ENCODE assay signal across 29 mouse cellular contexts in the genomic region with DNA sequence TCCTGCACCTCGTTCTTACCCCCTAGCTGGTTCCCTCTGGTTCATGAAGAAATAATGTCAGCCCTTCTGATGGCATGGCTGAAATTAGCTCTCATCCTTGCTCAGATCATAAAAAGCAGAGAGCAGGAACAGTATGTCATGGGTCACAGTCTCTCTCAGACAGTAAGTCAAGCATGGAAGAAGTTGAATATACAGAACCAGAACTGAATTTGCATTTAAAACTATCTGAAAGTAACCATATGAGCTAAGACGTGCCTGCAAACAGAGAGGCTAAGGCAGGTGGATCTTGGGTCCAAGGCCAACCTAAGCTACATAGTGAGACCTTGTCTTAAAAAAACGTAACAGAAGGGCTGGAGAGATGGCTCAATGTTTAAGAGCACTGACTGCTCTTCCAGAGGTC. TPM values are rescaled to one million over a fixed set of nuclear protein-coding genes. Genes with fewer than 3 reads are reported as not detected.
A peak's percentile ranks its signal among the peaks of the same experiment; 100 is the strongest.
DNase-seq lines count a peak whose midpoint lies in the region; ATAC-seq and TF ChIP-seq lines count a peak whose summit lies in the region.
"Had no signal": no experiment of that assay in that cellular context is flagged by ENCODE, and none has a peak within 500 bp of the region (broad histone marks: within the 10 kb centered on the region; RNA-seq: fewer than 3 reads in every experiment).

No protein-coding gene starts in this region.

- H3K79me2 ChIP-seq in heart, adult 2 months (replicated peaks; ENCODE audit: control insufficient read depth, insufficient read depth, low read length), result no peaks in the 10 kb centered on the region
- H3K79me2 ChIP-seq in CH12.LX (replicated peaks; ENCODE audit: control insufficient read depth, extremely low read depth, insufficient read depth, poor library complexity, severe bottlenecking), result no peaks in the 10 kb centered on the region

- dilution Hi-C loops in CH12.LX (cut with MboI; ENCODE audit: extremely low pct_ligation_motif_present, extremely low pct_unique_long_range_greater_than_20kb, low sequenced_read_pairs), result no loop called here

- intact Hi-C loops in heart, adult 2 months (cut with DNase I), result no loop called here

- TF ChIP-seq EP300 in heart, adult 2 months (IDR thresholded peaks at IDR 0.05; ENCODE audit: insufficient read depth, low read depth, low read length), result no peak
- TF ChIP-seq EP300 in CH12.LX (IDR thresholded peaks at IDR 0.05; ENCODE audit: low read length), result peak; percentile 73

- no peak for TF ChIP-seq POLR2A in heart, adult 2 months (IDR thresholded peaks at IDR 0.05; ENCODE audit: insufficient read depth, low read depth, low read length)
- no peak for TF ChIP-seq POLR2A in CH12.LX (IDR thresholded peaks at IDR 0.05; ENCODE audit: low read depth, low read length)

- no peak overlapping the region for H3K27ac ChIP-seq in heart, embryonic 10.5 days
- no peak overlapping the region for H3K27ac ChIP-seq in heart, adult 2 months
- H3K27ac ChIP-seq in midbrain, embryonic 12.5 days (replicated peaks), result peak overlapping the region; percentile 92
- no peak overlapping the region for H3K27ac ChIP-seq in midbrain, embryonic 16.5 days (ENCODE audit: low read length)
- H3K27ac ChIP-seq in CH12.LX (ENCODE audit: insufficient read depth, low read depth), result no peak overlapping the region
- H3K27ac ChIP-seq in limb, embryonic 10.5 days, result no peak overlapping the region
- H3K27ac ChIP-seq: kidney, postnatal 0 days had no signal

- WGBS in heart, embryonic 10.5 days, result 82% methylated on average over 3 of the region's 3 CpGs
- WGBS in heart, adult 2 months, result 87% methylated on average over 3 of the region's 3 CpGs
- 74% methylated on average over 3 of the region's 3 CpGs for WGBS in midbrain, embryonic 12.5 days
- 83% methylated on average over 3 of the region's 3 CpGs for WGBS in midbrain, embryonic 16.5 days
- 84% methylated on average over 3 of the region's 3 CpGs for WGBS in limb, embryonic 10.5 days

- no peak overlapping the region for H3K9ac ChIP-seq in heart, adult 2 months (ENCODE audit: low read depth, low read length)
- peak overlapping the region; percentile 41; the same call in 1 of the 2 replicates for H3K9ac ChIP-seq in midbrain, embryonic 12.5 days (replicated peaks)
- H3K9ac ChIP-seq in midbrain, embryonic 16.5 days (ENCODE audit: low read depth, low read length), result no peak overlapping the region
- H3K9ac ChIP-seq in CH12.LX (ENCODE audit: insufficient read depth, low read depth), result no peak overlapping the region

- H3K9me3 ChIP-seq in heart, embryonic 10.5 days, result no peaks in the 10 kb centered on the region
- no peaks in the 10 kb centered on the region for H3K9me3 ChIP-seq in midbrain, embryonic 12.5 days
- no peaks in the 10 kb centered on the region for H3K9me3 ChIP-seq in midbrain, embryonic 16.5 days (replicated peaks; ENCODE audit: control insufficient read depth, low read length, poor library complexity, severe bottlenecking)
- no peaks in the 10 kb centered on the region for H3K9me3 ChIP-seq in CH12.LX (replicated peaks; ENCODE audit: low read length)
- no peaks in the 10 kb centered on the region for H3K9me3 ChIP-seq in limb, embryonic 10.5 days (replicated peaks)
- H3K9me3 ChIP-seq: forebrain, embryonic 10.5 days had no signal

- TF ChIP-seq CTCF in heart, adult 2 months (IDR thresholded peaks at IDR 0.05), result no peak
- TF ChIP-seq CTCF in CH12.LX (conservative IDR thresholded peaks at IDR 0.05 in 1 of 2, IDR thresholded peaks at IDR 0.05 in 1 of 2; ENCODE audit: low read depth in 2 of 2, low read length in 2 of 2), result no peak

- H3K36me3 ChIP-seq in heart, embryonic 10.5 days, result no peaks in the 10 kb centered on the region
- no peaks in the 10 kb centered on the region for H3K36me3 ChIP-seq in heart, adult 2 months (ENCODE audit: control insufficient read depth, insufficient read depth, low read length)
- H3K36me3 ChIP-seq in midbrain, embryonic 12.5 days, result no peaks in the 10 kb centered on the region; the same call in 1 of the 2 replicates
- peaks cover 3% of the 10 kb centered on the region; the same call in 1 of the 2 replicates for H3K36me3 ChIP-seq in midbrain, embryonic 16.5 days (ENCODE audit: control insufficient read depth, insufficient read depth, low read length)
- no peaks in the 10 kb centered on the region for H3K36me3 ChIP-seq in CH12.LX (replicated peaks in 1 of 2; ENCODE audit: control insufficient read depth in 1 of 2, insufficient read depth in 1 of 2, low read length in 1 of 2)
- H3K36me3 ChIP-seq in limb, embryonic 10.5 days, result peaks cover 5% of the 10 kb centered on the region; the same call in 1 of the 2 replicates

- H3K4me2 ChIP-seq in midbrain, embryonic 12.5 days (replicated peaks), result peak overlapping the region; percentile 71
- H3K4me2 ChIP-seq in midbrain, embryonic 16.5 days (ENCODE audit: low read length), result no peak overlapping the region
- H3K4me2 ChIP-seq in CH12.LX (ENCODE audit: insufficient read depth, low read depth, poor library complexity, severe bottlenecking), result 0 out of 2 replicates have a peak overlapping the region, but pooled peaks have one; percentile 24

- H3K4me1 ChIP-seq in heart, embryonic 10.5 days, result peaks cover 52% of the 10 kb centered on the region
- H3K4me1 ChIP-seq in heart, adult 2 months (ENCODE audit: control insufficient read depth, insufficient read depth, low read length), result peaks cover 2% of the 10 kb centered on the region; the same call in 1 of the 2 replicates
- peaks cover 63% of the 10 kb centered on the region for H3K4me1 ChIP-seq in midbrain, embryonic 12.5 days
- H3K4me1 ChIP-seq in midbrain, embryonic 16.5 days (ENCODE audit: control insufficient read depth, insufficient read depth, low read length), result peaks cover 61% of the 10 kb centered on the region
- H3K4me1 ChIP-seq in CH12.LX (ENCODE audit: control insufficient read depth in 1 of 2, insufficient read depth in 2 of 2), result peaks cover 24 to 50% of the 10 kb centered on the region in 2 experiments
- H3K4me1 ChIP-seq in limb, embryonic 10.5 days, result peaks cover 59% of the 10 kb centered on the region

- no peak for ATAC-seq in midbrain, embryonic 12.5 days (ENCODE audit: low FRiP score, low read depth)
- ATAC-seq in midbrain, embryonic 16.5 days, result no peak

- no peaks in the 10 kb centered on the region for H3K27me3 ChIP-seq in heart, embryonic 10.5 days (ENCODE audit: insufficient read depth, poor library complexity, severe bottlenecking)
- H3K27me3 ChIP-seq in heart, adult 2 months (ENCODE audit: control insufficient read depth, insufficient read depth, low read length), result no peaks in the 10 kb centered on the region
- no peaks in the 10 kb centered on the region for H3K27me3 ChIP-seq in midbrain, embryonic 12.5 days
- H3K27me3 ChIP-seq in midbrain, embryonic 16.5 days (ENCODE audit: control insufficient read depth, insufficient read depth, low read depth, low read length), result no peaks in the 10 kb centered on the region
- peaks cover 3% of the 10 kb centered on the region for H3K27me3 ChIP-seq in CH12.LX (replicated peaks)
- no peaks in the 10 kb centered on the region for H3K27me3 ChIP-seq in limb, embryonic 10.5 days (ENCODE audit: low read depth, poor library complexity, severe bottlenecking)

- no peak overlapping the region for H3K4me3 ChIP-seq in heart, embryonic 10.5 days
- H3K4me3 ChIP-seq in heart, adult 2 months, result no peak overlapping the region
- no peak overlapping the region for H3K4me3 ChIP-seq in midbrain, embryonic 12.5 days
- H3K4me3 ChIP-seq in midbrain, embryonic 16.5 days (ENCODE audit: low read depth, low read length), result no peak overlapping the region
- H3K4me3 ChIP-seq in CH12.LX (replicated peaks in 1 of 3; ENCODE audit: low read depth in 2 of 3, low read length in 2 of 3, poor library complexity in 1 of 3), result no peak overlapping the region
- no peak overlapping the region for H3K4me3 ChIP-seq in limb, embryonic 10.5 days

- no peak for TF ChIP-seq RAD21 in CH12.LX (IDR thresholded peaks at IDR 0.05; ENCODE audit: low read depth, low read length)

- DNase-seq in heart, embryonic 10.5 days (ENCODE audit: low spot score), result peak; percentile 17
- no peak for DNase-seq in heart, adult 2 months
- peak; percentile 55 for DNase-seq in CH12.LX (ENCODE audit: extremely low read depth)
- peak; percentile 17 for DNase-seq in limb, embryonic 10.5 days (ENCODE audit: low spot score)
- no peak for DNase-seq in adrenal gland, postnatal 10 days
- no peak for DNase-seq in cerebellum, postnatal 10 days
- DNase-seq: adrenal gland, adult 8-10 months; cerebellum, adult 9-10 months; heart, postnatal 10 days; kidney, adult 11 months; lung, adult 18-20 months; lung, postnatal 14 days; retina, postnatal 1 day; thymus, postnatal 14 days had no signal

- in situ Hi-C loops in CH12.LX (cut with MboI; ENCODE audit: low pct_ligation_motif_present, low pct_unique_long_range_greater_than_20kb, low sequenced_read_pairs), result no loop called here

RNA-seq across cellular contexts. Expression of gene Map3k12, which starts 3.9 kb away (rescaled TPM):
- polyA plus RNA-seq in heart, embryonic 10.5 days (2016; fragmentation: Nextera tagmentation; extraction: Ambion mirVana), result 17.9 and 19.7 TPM in 2 replicates
- total RNA-seq in heart, adult 2 months (2021), result 1 to 10 TPM; 2.1 to 2.4 TPM
- polyA plus RNA-seq in heart, adult 2 months (2012; rRNA removed), result 4.1 and 5.5 TPM in 2 replicates
- polyA plus RNA-seq in midbrain, embryonic 12.5 days (2016; fragmentation: Nextera tagmentation; extraction: Ambion mirVana), result 46.1 and 50.6 TPM in 2 replicates
- 60.5 and 65.5 TPM in 2 replicates for polyA plus RNA-seq in midbrain, embryonic 16.5 days (2015; fragmentation: Nextera tagmentation; extraction: Ambion mirVana)
- total RNA-seq in CH12.LX (2012; rRNA removed) (2.8 and 3.0 TPM in 2 replicates), CH12.LX (2014; rRNA removed) (1.4 and 1.5 TPM in 2 replicates)
- 2.3 and 3.0 TPM in 2 replicates for polyA plus RNA-seq in CH12.LX (2012; ENCODE audit: insufficient read length, low read depth)
- polyA plus RNA-seq in limb, embryonic 10.5 days (2016; fragmentation: Nextera tagmentation; extraction: Ambion mirVana), result 23.8 and 27.7 TPM in 2 replicates
- total RNA-seq in adrenal gland, postnatal 10 days (2021), result 10 to 100 TPM in 1 of 2 experiments, 1 to 10 TPM in 1; 7.7 to 11.2 TPM

RNA-seq across cellular contexts. Expression of gene Tarbp2, which starts 5.0 kb away (rescaled TPM):
- polyA plus RNA-seq in heart, embryonic 10.5 days (2016; fragmentation: Nextera tagmentation; extraction: Ambion mirVana), result 127 and 140 TPM in 2 replicates
- total RNA-seq in heart, adult 2 months (2021), result 10 to 100 TPM; 37.4 to 43.6 TPM
- polyA plus RNA-seq in heart, adult 2 months (2012; rRNA removed), result 79.2 and 85.0 TPM in 2 replicates
- 106 and 107 TPM in 2 replicates for polyA plus RNA-seq in midbrain, embryonic 12.5 days (2016; fragmentation: Nextera tagmentation; extraction: Ambion mirVana)
- polyA plus RNA-seq in midbrain, embryonic 16.5 days (2015; fragmentation: Nextera tagmentation; extraction: Ambion mirVana), result 94.1 and 105 TPM in 2 replicates
- 75.6 and 95.5 TPM in 2 replicates for total RNA-seq in CH12.LX (2012; rRNA removed)
- total RNA-seq in CH12.LX (2014; rRNA removed), result 53.1 and 62.2 TPM in 2 replicates
- polyA plus RNA-seq in CH12.LX (2012; ENCODE audit: insufficient read length, low read depth), result 105 and 136 TPM in 2 replicates
- 143 and 150 TPM in 2 replicates for polyA plus RNA-seq in limb, embryonic 10.5 days (2016; fragmentation: Nextera tagmentation; extraction: Ambion mirVana)
- total RNA-seq in adrenal gland, postnatal 10 days (2021), result 10 to 100 TPM; 36.0 to 43.1 TPM

RNA-seq across cellular contexts. Expression of gene Gm10337, which starts 9.5 kb away (rescaled TPM):
- polyA plus RNA-seq in heart, embryonic 10.5 days (2016; fragmentation: Nextera tagmentation; extraction: Ambion mirVana), result not detected in 2 replicates
- not detected for total RNA-seq in heart, adult 2 months (2021)
- polyA plus RNA-seq in heart, adult 2 months (2012; rRNA removed), result not detected in 2 replicates
- polyA plus RNA-seq in midbrain, embryonic 12.5 days (2016; fragmentation: Nextera tagmentation; extraction: Ambion mirVana), result 4.6 and 9.6 TPM in 2 replicates
- polyA plus RNA-seq in midbrain, embryonic 16.5 days (2015; fragmentation: Nextera tagmentation; extraction: Ambion mirVana), result 12.6 TPM in 1 of 2 replicates, not detected in the other
- total RNA-seq in CH12.LX (2012; rRNA removed) (not detected in 2 replicates), CH12.LX (2014; rRNA removed) (not detected in 2 replicates)
- polyA plus RNA-seq in CH12.LX (2012; ENCODE audit: insufficient read length, low read depth), result not detected in 2 replicates
- polyA plus RNA-seq in limb, embryonic 10.5 days (2016; fragmentation: Nextera tagmentation; extraction: Ambion mirVana), result 3.8 and 4.8 TPM in 2 replicates
- 1 to 10 TPM; 3.7 to 4.1 TPM for total RNA-seq in adrenal gland, postnatal 10 days (2021)
- total RNA-seq: gastrocnemius, adult 8-10 months; heart, adult 8-10 months; layer of hippocampus, adult 8-10 months; left cerebral cortex, postnatal 25 days; liver, adult 2 months; megakaryocyte, adult 5-6 weeks had no signal
- polyA plus RNA-seq: C2C12; cortical plate, adult 2 months; forebrain, embryonic 10.5 days; frontal cortex, adult 2 months; liver, adult 2 months; small intestine, adult 2 months; testis, adult 2 months had no signal

RNA-seq across cellular contexts. Expression of gene Npff, which starts 11.7 kb away (rescaled TPM):
- 0.88 and 0.99 TPM in 2 replicates for polyA plus RNA-seq in heart, embryonic 10.5 days (2016; fragmentation: Nextera tagmentation; extraction: Ambion mirVana)
- 1 to 10 TPM in 1 of 2 experiments, under 1 TPM in 1; 0.50 to 1.4 TPM for total RNA-seq in heart, adult 2 months (2021)
- 5.1 and 6.3 TPM in 2 replicates for polyA plus RNA-seq in heart, adult 2 months (2012; rRNA removed)
- polyA plus RNA-seq in midbrain, embryonic 12.5 days (2016; fragmentation: Nextera tagmentation; extraction: Ambion mirVana), result 2.5 and 3.1 TPM in 2 replicates
- 1.4 and 2.2 TPM in 2 replicates for polyA plus RNA-seq in midbrain, embryonic 16.5 days (2015; fragmentation: Nextera tagmentation; extraction: Ambion mirVana)
- total RNA-seq in CH12.LX (2012; rRNA removed) (0.76 and 1.0 TPM in 2 replicates), CH12.LX (2014; rRNA removed) (0.82 and 1.1 TPM in 2 replicates)
- 2.1 and 2.7 TPM in 2 replicates for polyA plus RNA-seq in CH12.LX (2012; ENCODE audit: insufficient read length, low read depth)
- polyA plus RNA-seq in limb, embryonic 10.5 days (2016; fragmentation: Nextera tagmentation; extraction: Ambion mirVana), result 1.7 and 1.8 TPM in 2 replicates
- total RNA-seq in adrenal gland, postnatal 10 days (2021), result 1 to 10 TPM; 2.5 to 5.9 TPM

RNA-seq across cellular contexts. Expression of gene Pcbp2, which starts 42.7 kb away (rescaled TPM):
- polyA plus RNA-seq in heart, embryonic 10.5 days (2016; fragmentation: Nextera tagmentation; extraction: Ambion mirVana), result 143 and 183 TPM in 2 replicates
- 100 to 1,000 TPM; 442 to 494 TPM for total RNA-seq in heart, adult 2 months (2021)
- 384 and 453 TPM in 2 replicates for polyA plus RNA-seq in heart, adult 2 months (2012; rRNA removed)
- 168 and 186 TPM in 2 replicates for polyA plus RNA-seq in midbrain, embryonic 12.5 days (2016; fragmentation: Nextera tagmentation; extraction: Ambion mirVana)
- 105 and 121 TPM in 2 replicates for polyA plus RNA-seq in midbrain, embryonic 16.5 days (2015; fragmentation: Nextera tagmentation; extraction: Ambion mirVana)
- total RNA-seq in CH12.LX (2012; rRNA removed) (263 and 281 TPM in 2 replicates), CH12.LX (2014; rRNA removed) (308 and 379 TPM in 2 replicates)
- 1,350 and 1,545 TPM in 2 replicates for polyA plus RNA-seq in CH12.LX (2012; ENCODE audit: insufficient read length, low read depth)
- polyA plus RNA-seq in limb, embryonic 10.5 days (2016; fragmentation: Nextera tagmentation; extraction: Ambion mirVana), result 230 and 235 TPM in 2 replicates
- total RNA-seq in adrenal gland, postnatal 10 days (2021), result 100 to 1,000 TPM; 703 to 724 TPM

Comparison
In these comparisons a context has a peak if more than half of its experiments do, and no peak if none do; other contexts are left out.
1. DNase-seq: peak in heart, embryonic 10.5 days (single experiment), CH12.LX (single experiment) and limb, embryonic 10.5 days (single experiment); none in heart, adult 2 months (0 of 2), adrenal gland, postnatal 10 days (single experiment) and cerebellum, postnatal 10 days (0 of 2).